Mouse (Mus musculus) heart, embryonic 15.5 days (tissue): ENCODE data around the gene Lmo2. TPM values are rescaled to one million over a fixed set of nuclear protein-coding genes. Genes with fewer than 3 reads are reported as not detected.

Source experiments
- ATAC-seq: fragments of 200-750 bp; cut with Nextera tagmentation; replicated peaks from 2 replicates; pipeline ENCODE4 v1.8.0; 2017; ENCODE audit warnings: low read depth, moderate TSS enrichment; ENCODE audit not compliant: insufficient number of reproducible peaks, insufficient read depth, low FRiP score
- H3K27ac ChIP-seq: fragments of 300-500 bp; sonication (generic); 2 replicates; pipeline ENCODE4 v1.5.1; 2015; ENCODE audit warnings: mild to moderate bottlenecking, inconsistent platforms
- H3K27me3 ChIP-seq: fragments of 300-500 bp; sonication (generic); 2 replicates; pipeline ENCODE4 v1.6.1; 2015; ENCODE audit warnings: inconsistent platforms
- H3K36me3 ChIP-seq: fragments of 300-500 bp; sonication (generic); 2 replicates; pipeline ENCODE4 v1.6.1; 2015; ENCODE audit warnings: mild to moderate bottlenecking, inconsistent platforms
- H3K4me1 ChIP-seq: fragments of 300-500 bp; sonication (generic); replicated peaks from 2 replicates; pipeline ENCODE4 v1.6.1; 2015; ENCODE audit warnings: inconsistent platforms
- H3K4me2 ChIP-seq: fragments of 300-500 bp; sonication (generic); 2 replicates; pipeline ENCODE4 v1.6.1; 2015; ENCODE audit warnings: inconsistent platforms, mild to moderate bottlenecking, moderate library complexity
- H3K4me3 ChIP-seq: fragments of 300-500 bp; sonication (generic); 2 replicates; pipeline ENCODE4 v1.5.1; 2015; ENCODE audit warnings: mild to moderate bottlenecking, inconsistent platforms
- H3K9ac ChIP-seq: fragments of 300-500 bp; sonication (generic); 2 replicates; pipeline ENCODE4 v1.6.1; 2015; ENCODE audit warnings: mild to moderate bottlenecking, inconsistent platforms
- H3K9me3 ChIP-seq: fragments of 300-500 bp; sonication (generic); replicated peaks from 2 replicates; pipeline ENCODE4 v1.6.1; 2016; ENCODE audit warnings: inconsistent platforms
- WGBS: fragments of 180-500 bp; shearing (Covaris S2); methylation state at CpG from one replicate; pipeline ENCODE4 v1.1.7; 2015; ENCODE audit warnings: mixed read lengths; 5-methylcytosine and 5-hydroxymethylcytosine counted together
- polyA plus RNA-seq: library from polyadenylated mRNA; unstranded; fragments of >200 nt; fragmentation: Nextera tagmentation; extraction: Ambion mirVana; gene quantifications from 2 replicates; pipeline ENCODE4 v1.2.1, GENCODE M21; 2015

Lmo2 gene
- polyA plus RNA-seq, 1 experiment from 2014 or later: 19.1 TPM

- Histone ChIP-seq H3K4me3 (no peak overlapping the region), H3K9me3 (no peaks in the 10 kb centered on the region)
- ATAC-seq: no peak
These were observed 65.3 kb downstream of the Lmo2 start for GRCm38 (mm10) chr2:104023096-104023495.

GRCm38 (mm10) chr2:104024656-104025055 is 66.9 kb downstream of the Lmo2 start:
- no peak for ATAC-seq

More at GRCm38 (mm10) chr2:104023096-104023495, 65.3 kb downstream of the Lmo2 start:
- H3K27me3 ChIP-seq: no peaks in the 10 kb centered on the region
- H3K4me2 ChIP-seq: no peak overlapping the region
- no peak overlapping the region for H3K27ac ChIP-seq
- H3K9ac ChIP-seq: no peak overlapping the region
- H3K36me3 ChIP-seq: no peaks in the 10 kb centered on the region
- peaks cover 3% of the 10 kb centered on the region for H3K4me1 ChIP-seq
- WGBS: 76% methylated on average over 7 of the region's 7 CpGs

GRCm38 (mm10) chr2:104027458-104028138 is 69.8 kb downstream of the Lmo2 start, which contains the start of gene Fbxo3:
Fbxo3 (plus strand) TSS chr2:104027721.
- H3K9ac ChIP-seq: peak within 1 kb of the TSS; percentile 95
- H3K4me2 ChIP-seq: peak within 1 kb of the TSS; percentile 64
- H3K4me1 ChIP-seq: peaks cover 21% of the 10 kb centered on the region
- no peaks in the 10 kb centered on the region for H3K36me3 ChIP-seq
- H3K4me3 ChIP-seq: peak within 1 kb of the TSS; percentile 93
- H3K27me3 ChIP-seq: no peaks in the 10 kb centered on the region
- peak; percentile 94 for ATAC-seq
- WGBS: under 1% methylated on average over 43 of the region's 44 CpGs
- peak within 1 kb of the TSS; percentile 70 for H3K27ac ChIP-seq
- no peaks in the 10 kb centered on the region for H3K9me3 ChIP-seq

More at GRCm38 (mm10) chr2:104024656-104025055, 66.9 kb downstream of the Lmo2 start:
- WGBS: 90% methylated on average over 4 of the region's 4 CpGs
- H3K4me2 ChIP-seq: no peak overlapping the region
- no peak overlapping the region for H3K27ac ChIP-seq
- no peaks in the 10 kb centered on the region for H3K9me3 ChIP-seq
- H3K27me3 ChIP-seq: no peaks in the 10 kb centered on the region
- no peaks in the 10 kb centered on the region for H3K36me3 ChIP-seq
- no peak overlapping the region for H3K4me3 ChIP-seq
- peaks cover 16% of the 10 kb centered on the region for H3K4me1 ChIP-seq
- H3K9ac ChIP-seq: no peak overlapping the region

GRCm38 (mm10) chr2:104028139-104028723 is 70.4 kb downstream of the Lmo2 start, which contains the start of gene 4931422A03Rik:
4931422A03Rik (minus strand) TSS chr2:104028361.
- ATAC-seq: peak; percentile 66
- 0% methylated on average over 32 of the region's 32 CpGs for WGBS
- H3K4me3 ChIP-seq: peak within 1 kb of the TSS; percentile 93
- H3K9ac ChIP-seq: peak within 1 kb of the TSS; percentile 95
- no peaks in the 10 kb centered on the region for H3K27me3 ChIP-seq
- peak within 1 kb of the TSS; percentile 70 for H3K27ac ChIP-seq
- H3K36me3 ChIP-seq: no peaks in the 10 kb centered on the region
- H3K4me2 ChIP-seq: peak within 1 kb of the TSS; percentile 64
- H3K9me3 ChIP-seq: no peaks in the 10 kb centered on the region
- peaks cover 21% of the 10 kb centered on the region for H3K4me1 ChIP-seq

- peak overlapping the region; percentile 95; the same call in 1 of the 2 replicates for H3K9ac ChIP-seq
- 30% methylated on average over 2 of the region's 2 CpGs for WGBS
These were observed 71.3 kb downstream of the Lmo2 start for GRCm38 (mm10) chr2:104029074-104029473.

GRCm38 (mm10) chr2:104030381-104030780 is 72.6 kb downstream of the Lmo2 start:
- no peak for ATAC-seq
- peaks cover 21% of the 10 kb centered on the region for H3K4me1 ChIP-seq
- 77% methylated on average over 3 of the region's 3 CpGs for WGBS
- H3K4me3 ChIP-seq: no peak overlapping the region
- no peak overlapping the region for H3K27ac ChIP-seq
- no peaks in the 10 kb centered on the region for H3K27me3 ChIP-seq
- H3K36me3 ChIP-seq: peaks cover 3% of the 10 kb centered on the region
- H3K4me2 ChIP-seq: no peak overlapping the region
- H3K9ac ChIP-seq: no peak overlapping the region
- H3K9me3 ChIP-seq: no peaks in the 10 kb centered on the region

More at GRCm38 (mm10) chr2:104029074-104029473, 71.3 kb downstream of the Lmo2 start:
- Histone ChIP-seq H3K4me1 (peaks cover 21% of the 10 kb centered on the region), H3K27me3 (no peaks in the 10 kb centered on the region), H3K4me3 (peak overlapping the region; percentile 93), H3K4me2 (peak overlapping the region; percentile 64), H3K27ac (no peak overlapping the region), H3K36me3 (peaks cover 1% of the 10 kb centered on the region), H3K9me3 (no peaks in the 10 kb centered on the region)
- no peak for ATAC-seq

Other genes starting within 250 kb of the Lmo2 start
- 10.9 and 15.3 TPM in 2 replicates for gene Nat10, start 196.7 kb upstream of the Lmo2 start, polyA plus RNA-seq
- gene Caprin1, start 160.3 kb upstream of the Lmo2 start, polyA plus RNA-seq: 172 and 198 TPM in 2 replicates
- gene Fbxo3, start 69.7 kb downstream of the Lmo2 start, polyA plus RNA-seq: 41.8 and 44.8 TPM in 2 replicates
- gene 4931422A03Rik, start 70.4 kb downstream of the Lmo2 start, polyA plus RNA-seq: 1.8 and 3.0 TPM in 2 replicates
- 0.10 TPM in 1 of 2 replicates, not detected in the other for gene Gm10912, start 107.8 kb downstream of the Lmo2 start, polyA plus RNA-seq
- gene Gm10799, start 110.6 kb downstream of the Lmo2 start, polyA plus RNA-seq: not detected in 2 replicates
- 4.1 and 6.2 TPM in 2 replicates for gene Cd59b, start 111.9 kb downstream of the Lmo2 start, polyA plus RNA-seq
- 53.9 and 55.8 TPM in 2 replicates for gene Cd59a, start 137.8 kb downstream of the Lmo2 start, polyA plus RNA-seq
- gene A930018P22Rik, start 164.8 kb downstream of the Lmo2 start, polyA plus RNA-seq: 0.29 and 0.37 TPM in 2 replicates